Mouse (Mus musculus): Measurements from ENCODE around the gene Inhbc.

GRCm38 (mm10) chr10:127330212-127330611 is 40.0 kb downstream of the Inhbc start:
- no peak for TF ChIP-seq CTCF (IDR thresholded peaks at IDR 0.05; ENCODE audit: low read depth)
- no peak for TF ChIP-seq EP300 (optimal IDR thresholded peaks at IDR 0.05)
